Mouse (Mus musculus): ENCODE measurements at regions not wholly inside any gene's neighbourhood (a gene's known extent, or its start where the extent isn't known, plus 50 kb on each side); places are given as distances from the start of the nearest gene placed in this dataset.
A peak's percentile ranks its signal among the peaks of the same experiment; 100 is the strongest.

- Histone ChIP-seq H3K4me3 (no peak overlapping the region), H3K4me1 (ENCODE audit: control insufficient read depth, insufficient read depth, low read length) (no peaks in the 10 kb centered on the region), H3K9ac (ENCODE audit: low read depth, low read length) (no peak overlapping the region), H3K27me3 (ENCODE audit: control insufficient read depth, insufficient read depth, low read length) (no peaks in the 10 kb centered on the region), H3K79me2 (replicated peaks; ENCODE audit: control insufficient read depth, insufficient read depth, low read length) (no peaks in the 10 kb centered on the region), H3K36me3 (ENCODE audit: control insufficient read depth, insufficient read depth, low read length) (no peaks in the 10 kb centered on the region), H3K27ac (no peak overlapping the region)
- intact Hi-C loops (cut with DNase I): loop anchor here (5.0 kb wide), 6 partner anchors 52 to 1007 kb away; partner anchors contain the start of gene Foxn3
- TF ChIP-seq CTCF (IDR thresholded peaks at IDR 0.05) (no peak), POLR2A (IDR thresholded peaks at IDR 0.05; ENCODE audit: insufficient read depth, low read depth, low read length) (no peak), EP300 (IDR thresholded peaks at IDR 0.05; ENCODE audit: insufficient read depth, low read depth, low read length) (no peak)
- 82% methylated on average over 7 of the region's 7 CpGs for WGBS
- DNase-seq: no peak
Observed at GRCm38 (mm10) chr12:99099881-99100280, 179.5 kb downstream of the Ttc8 start.

DNA sequence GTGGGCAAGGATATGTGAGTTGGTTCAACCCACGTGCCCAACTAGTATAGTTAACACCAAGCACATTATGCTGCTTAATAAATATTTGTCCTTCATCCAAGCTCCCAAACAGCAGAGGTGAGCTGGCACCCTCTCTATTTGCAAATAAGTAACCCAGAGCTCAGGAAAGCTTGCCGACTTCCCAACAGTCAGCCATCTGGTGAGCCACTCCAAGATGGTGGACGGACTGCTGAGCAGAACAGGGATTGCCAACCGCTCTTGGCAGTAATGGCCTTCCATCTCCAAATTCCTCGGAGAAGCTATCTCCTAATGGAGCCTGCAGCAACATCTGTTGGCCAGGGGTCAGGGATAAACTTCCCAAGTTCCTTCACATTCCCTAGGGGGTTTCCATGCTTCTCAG is 188.2 kb downstream of the Ttc8 start:
- H3K4me1 ChIP-seq (ENCODE audit: control insufficient read depth, insufficient read depth, low read length): no peaks in the 10 kb centered on the region
- no peak for TF ChIP-seq EP300 (IDR thresholded peaks at IDR 0.05; ENCODE audit: insufficient read depth, low read depth, low read length)
- TF ChIP-seq CTCF (IDR thresholded peaks at IDR 0.05): no peak
- no peak for TF ChIP-seq POLR2A (IDR thresholded peaks at IDR 0.05; ENCODE audit: insufficient read depth, low read depth, low read length)
- no peak overlapping the region for H3K27ac ChIP-seq
- no peaks in the 10 kb centered on the region for H3K27me3 ChIP-seq (ENCODE audit: control insufficient read depth, insufficient read depth, low read length)
- no peak for DNase-seq
- intact Hi-C loops (cut with DNase I): no loop called here
- H3K4me3 ChIP-seq: no peak overlapping the region
- no peak overlapping the region for H3K9ac ChIP-seq (ENCODE audit: low read depth, low read length)
- no peaks in the 10 kb centered on the region for H3K79me2 ChIP-seq (replicated peaks; ENCODE audit: control insufficient read depth, insufficient read depth, low read length)
- 81% methylated on average over 5 of the region's 5 CpGs for WGBS
- H3K36me3 ChIP-seq (ENCODE audit: control insufficient read depth, insufficient read depth, low read length): no peaks in the 10 kb centered on the region

GRCm38 (mm10) chr12:99113781-99114180 is 193.4 kb downstream of the Ttc8 start:
- WGBS: 74% methylated on average over 2 of the region's 2 CpGs
- no peak overlapping the region for H3K9ac ChIP-seq (ENCODE audit: low read depth, low read length)
- intact Hi-C loops (cut with DNase I): no loop called here

DNA sequence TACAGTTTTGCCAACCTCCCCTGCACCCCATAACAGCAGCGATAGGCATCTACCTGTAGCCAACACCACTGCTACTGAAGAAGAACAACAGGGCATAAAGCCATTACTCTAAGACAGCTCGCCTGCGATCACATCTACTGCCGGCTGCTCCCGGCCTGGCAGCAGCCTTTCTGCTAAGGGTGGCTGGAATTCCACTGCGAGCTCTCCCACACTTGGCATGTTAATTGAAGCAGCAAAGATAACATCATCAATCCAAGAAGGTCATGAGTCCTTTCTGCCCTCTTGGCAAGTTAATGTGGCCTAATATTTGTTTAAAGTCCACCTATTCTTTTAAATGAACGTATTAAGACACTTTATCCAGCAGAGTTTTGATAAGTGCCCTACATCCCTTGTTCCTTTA is 196.1 kb downstream of the Ttc8 start:
- no peak for TF ChIP-seq EP300 (IDR thresholded peaks at IDR 0.05; ENCODE audit: insufficient read depth, low read depth, low read length)
- intact Hi-C loops (cut with DNase I): no loop called here
- H3K9ac ChIP-seq (ENCODE audit: low read depth, low read length): no peak overlapping the region
- H3K36me3 ChIP-seq (ENCODE audit: control insufficient read depth, insufficient read depth, low read length): no peaks in the 10 kb centered on the region
- H3K4me3 ChIP-seq: no peak overlapping the region
- DNase-seq: no peak
- H3K27me3 ChIP-seq (ENCODE audit: control insufficient read depth, insufficient read depth, low read length): no peaks in the 10 kb centered on the region
- no peaks in the 10 kb centered on the region for H3K4me1 ChIP-seq (ENCODE audit: control insufficient read depth, insufficient read depth, low read length)
- H3K27ac ChIP-seq: no peak overlapping the region
- WGBS: 53% methylated on average over 7 of the region's 7 CpGs
- H3K79me2 ChIP-seq (replicated peaks; ENCODE audit: control insufficient read depth, insufficient read depth, low read length): no peaks in the 10 kb centered on the region

More at GRCm38 (mm10) chr12:99113781-99114180, 193.4 kb downstream of the Ttc8 start:
- no peak overlapping the region for H3K4me3 ChIP-seq
- no peak for DNase-seq
- H3K36me3 ChIP-seq (ENCODE audit: control insufficient read depth, insufficient read depth, low read length): no peaks in the 10 kb centered on the region
- no peaks in the 10 kb centered on the region for H3K4me1 ChIP-seq (ENCODE audit: control insufficient read depth, insufficient read depth, low read length)
- H3K79me2 ChIP-seq (replicated peaks; ENCODE audit: control insufficient read depth, insufficient read depth, low read length): no peaks in the 10 kb centered on the region
- TF ChIP-seq CTCF (IDR thresholded peaks at IDR 0.05) (no peak), EP300 (IDR thresholded peaks at IDR 0.05; ENCODE audit: insufficient read depth, low read depth, low read length) (no peak), POLR2A (IDR thresholded peaks at IDR 0.05; ENCODE audit: insufficient read depth, low read depth, low read length) (no peak)
- no peak overlapping the region for H3K27ac ChIP-seq
- no peaks in the 10 kb centered on the region for H3K27me3 ChIP-seq (ENCODE audit: control insufficient read depth, insufficient read depth, low read length)

- H3K4me1 ChIP-seq (ENCODE audit: control insufficient read depth, insufficient read depth, low read length): no peaks in the 10 kb centered on the region
- no peak overlapping the region for H3K4me3 ChIP-seq
- H3K36me3 ChIP-seq (ENCODE audit: control insufficient read depth, insufficient read depth, low read length): no peaks in the 10 kb centered on the region
- no peak for DNase-seq
- no peak overlapping the region for H3K9ac ChIP-seq (ENCODE audit: low read depth, low read length)
- intact Hi-C loops (cut with DNase I): no loop called here
- no peaks in the 10 kb centered on the region for H3K79me2 ChIP-seq (replicated peaks; ENCODE audit: control insufficient read depth, insufficient read depth, low read length)
- no peak overlapping the region for H3K27ac ChIP-seq
- no peaks in the 10 kb centered on the region for H3K27me3 ChIP-seq (ENCODE audit: control insufficient read depth, insufficient read depth, low read length)
- TF ChIP-seq EP300 (IDR thresholded peaks at IDR 0.05; ENCODE audit: insufficient read depth, low read depth, low read length): no peak
- peak; percentile 60 for TF ChIP-seq CTCF (IDR thresholded peaks at IDR 0.05)
- 86% methylated on average over 12 of the region's 12 CpGs for WGBS
Observed at GRCm38 (mm10) chr12:99118381-99119115, 198.2 kb downstream of the Ttc8 start.

DNA sequence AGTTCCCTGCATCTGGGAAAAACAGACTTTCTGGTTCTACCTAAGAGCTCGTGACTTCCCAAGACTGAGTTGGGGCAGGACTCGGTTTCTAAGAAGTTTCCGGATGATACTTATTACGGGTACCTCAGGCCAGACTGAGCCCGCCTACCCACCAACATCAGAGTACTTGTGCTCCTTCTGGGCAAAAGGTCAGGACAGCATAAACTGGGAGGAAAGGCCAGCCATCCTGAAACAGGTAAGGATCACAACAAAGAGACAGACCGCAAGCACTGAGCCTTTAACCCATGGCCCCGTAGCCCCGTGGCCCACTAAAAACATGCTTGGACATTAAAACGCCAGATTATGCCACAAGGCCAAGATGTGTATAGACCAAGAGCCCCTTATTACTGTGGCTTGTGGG is 199.6 kb downstream of the Ttc8 start:
- intact Hi-C loops (cut with DNase I): no loop called here
- no peaks in the 10 kb centered on the region for H3K36me3 ChIP-seq (ENCODE audit: control insufficient read depth, insufficient read depth, low read length)
- no peak overlapping the region for H3K27ac ChIP-seq
- H3K4me3 ChIP-seq: no peak overlapping the region
- no peaks in the 10 kb centered on the region for H3K27me3 ChIP-seq (ENCODE audit: control insufficient read depth, insufficient read depth, low read length)
- 93% methylated on average over 9 of the region's 9 CpGs for WGBS
- no peak overlapping the region for H3K9ac ChIP-seq (ENCODE audit: low read depth, low read length)
- TF ChIP-seq POLR2A (IDR thresholded peaks at IDR 0.05; ENCODE audit: insufficient read depth, low read depth, low read length) (no peak), CTCF (IDR thresholded peaks at IDR 0.05) (no peak), EP300 (IDR thresholded peaks at IDR 0.05; ENCODE audit: insufficient read depth, low read depth, low read length) (no peak)
- H3K4me1 ChIP-seq (ENCODE audit: control insufficient read depth, insufficient read depth, low read length): no peaks in the 10 kb centered on the region
- no peaks in the 10 kb centered on the region for H3K79me2 ChIP-seq (replicated peaks; ENCODE audit: control insufficient read depth, insufficient read depth, low read length)
- DNase-seq: no peak

Data from heart, adult 2 months (tissue).